Mouse (Mus musculus): ENCODE data around the gene Nlrp4c. TPM values are rescaled to one million over a fixed set of nuclear protein-coding genes. Genes with fewer than 3 reads are reported as not detected.

Gene Nlrp4c
- total RNA-seq, 2 experiments from 2014 or later = not detected

Other genes with a start within 250 kb of the Nlrp4c start
- not detected for gene Vmn1r63, start 239.7 kb upstream of the Nlrp4c start, total RNA-seq (2021)
- not detected for gene Vmn1r64, start 160.6 kb upstream of the Nlrp4c start, total RNA-seq (2021)
- gene Vmn1r65, start 34.2 kb upstream of the Nlrp4c start, total RNA-seq (2021) = not detected
- 10 to 100 TPM; 25.5 to 28.2 TPM for gene Zfp787, start 110.8 kb downstream of the Nlrp4c start, total RNA-seq (2021)
- gene Zfp444, start 127.1 kb downstream of the Nlrp4c start, total RNA-seq (2021) = 10 to 100 TPM; 58.2 to 66.7 TPM
- not detected for gene Galp, start 151.9 kb downstream of the Nlrp4c start, total RNA-seq (2021)
- gene Zscan5b, start 177.1 kb downstream of the Nlrp4c start, total RNA-seq (2021) = not detected
- gene Epp13, start 207.5 kb downstream of the Nlrp4c start, total RNA-seq (2021) = not detected
- 10 to 100 TPM; 16.5 to 17.6 TPM for gene Zfp667, start 241.4 kb downstream of the Nlrp4c start, total RNA-seq (2021)

Data from layer of hippocampus, postnatal 25 days (tissue).